Mouse (Mus musculus) embryonic fibroblast, embryonic 13.5 days (primary cell): ENCODE measurements around the gene Eppin. TPM values are rescaled to one million over a fixed set of nuclear protein-coding genes. Genes with fewer than 3 reads are reported as not detected.
"Not testable (repeated sequence)": the region's sequence is repeated elsewhere in the genome, so short reads cannot be mapped to it uniquely, and the experiment has no call there.

Experiments used
- H3K27ac ChIP-seq: 2 replicates; pipeline ENCODE4 v1.5.1; 2012; ENCODE audit warnings: low read length, control low read depth, inconsistent platforms; ENCODE audit not compliant: insufficient read depth
- H3K4me1 ChIP-seq: 2 replicates; pipeline ENCODE4 v1.6.1; 2011; ENCODE audit warnings: low read length; ENCODE audit not compliant: control insufficient read depth, insufficient read depth
- H3K4me3 ChIP-seq: 2 replicates; pipeline ENCODE4 v1.5.1; 2011; ENCODE audit warnings: mild to moderate bottlenecking, control low read depth, low read length; ENCODE audit not compliant: insufficient read depth
- CTCF ChIP-seq: IDR thresholded peaks from 2 replicates; pipeline ENCODE4 v1.5.1; 2011; ENCODE audit warnings: mild to moderate bottlenecking, control low read depth, low read length, moderate library complexity, borderline replicate concordance; ENCODE audit not compliant: insufficient read depth
- POLR2A ChIP-seq: IDR thresholded peaks from 2 replicates; pipeline ENCODE4 v1.6.1; 2011; ENCODE audit warnings: low read depth, mild to moderate bottlenecking, control low read depth, low read length, moderate library complexity
- polyA plus RNA-seq: library from polyadenylated mRNA; stranded (reverse); fragments of >200 nt; gene quantifications from 2 replicates; pipeline ENCODE4 v1.2.4, GENCODE M21; 2011; ENCODE audit warnings: low read depth; ENCODE audit not compliant: missing spikeins, insufficient read length

The Eppin gene
- polyA plus RNA-seq, 1 experiment, result not detected

DNA sequence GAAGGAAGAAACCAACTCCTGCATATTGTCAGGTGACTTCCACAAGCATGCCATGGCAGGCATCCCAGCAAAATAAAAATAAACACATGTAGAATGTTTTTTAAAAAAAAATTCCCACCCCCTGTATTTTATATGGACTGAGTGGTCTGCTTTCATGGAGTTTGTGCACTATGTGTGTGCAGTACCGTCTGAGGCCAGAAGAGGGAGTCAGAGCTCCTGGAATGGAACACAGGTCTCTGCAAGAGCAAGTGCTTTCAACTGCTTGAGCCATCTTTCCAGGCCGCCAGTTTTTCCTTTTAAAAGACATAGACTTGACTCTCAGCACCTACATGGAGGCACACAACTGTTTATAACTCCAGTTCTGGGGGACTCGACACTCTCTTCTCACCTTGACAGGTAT is 10.1 kb upstream of the Eppin start:
- TF ChIP-seq CTCF, result no peak
- no peak for TF ChIP-seq POLR2A
- H3K4me3 ChIP-seq, result no peak overlapping the region

DNA sequence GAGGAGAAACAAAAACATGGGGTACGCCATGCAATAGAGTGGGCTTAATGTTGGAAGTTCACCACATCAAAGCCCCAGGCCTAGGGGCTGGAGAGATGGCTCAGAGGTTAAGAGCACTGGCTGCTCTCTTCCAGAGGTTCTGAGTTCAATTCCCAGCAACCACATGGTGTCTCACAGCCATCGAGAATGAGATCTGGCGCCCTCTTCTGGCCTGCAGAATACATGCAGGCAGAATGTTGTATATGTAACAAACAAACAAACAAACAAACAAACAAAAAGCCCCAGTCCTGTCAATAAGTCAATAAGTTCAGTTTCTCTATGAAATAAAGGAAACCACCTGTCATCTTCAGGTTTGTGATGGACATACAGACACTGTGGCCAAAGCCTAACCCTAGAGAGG is 6.8 kb upstream of the Eppin start:
- TF ChIP-seq POLR2A, result no peak
- no peak for TF ChIP-seq CTCF
- H3K4me1 ChIP-seq, result peaks cover 3% of the 10 kb centered on the region; the same call in 1 of the 2 replicates
- no peak overlapping the region for H3K4me3 ChIP-seq

More for the DNA sequence above, 10.1 kb upstream of the Eppin start:
- Histone ChIP-seq H3K4me1 (peaks cover 3% of the 10 kb centered on the region; the same call in 1 of the 2 replicates), H3K27ac (no peak overlapping the region)

DNA sequence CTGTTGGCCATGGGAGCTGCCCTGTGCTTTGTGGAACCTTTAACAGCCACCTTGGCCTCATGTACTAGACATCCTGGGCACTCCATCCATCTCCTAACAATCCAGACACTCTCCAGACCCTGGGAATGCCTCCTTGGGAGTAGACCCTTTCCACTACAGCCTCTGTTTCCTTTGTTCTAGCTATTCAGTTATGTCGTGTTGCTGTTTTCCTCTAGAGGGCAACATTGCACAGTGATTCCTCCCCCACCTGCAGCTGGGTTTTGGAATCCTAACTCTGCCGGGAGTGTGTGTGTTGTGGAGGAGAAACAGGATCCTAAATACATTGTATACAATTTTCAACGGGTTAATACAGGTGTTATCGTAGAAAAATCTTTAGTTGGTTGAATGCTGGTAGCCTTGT is 1.4 kb downstream of the Eppin start:
- Histone ChIP-seq H3K27ac (no peak overlapping the region), H3K4me1 (no peaks in the 10 kb centered on the region), H3K4me3 (no peak overlapping the region)
- no peak for TF ChIP-seq POLR2A
- TF ChIP-seq CTCF, result peak; percentile 59; the same call in 1 of the 2 replicates

More for the DNA sequence above, 6.8 kb upstream of the Eppin start:
- no peak overlapping the region for H3K27ac ChIP-seq

- H3K27ac ChIP-seq, H3K4me3 ChIP-seq, H3K4me1 ChIP-seq: not testable (repeated sequence)
These were observed 8.2 kb downstream of the Eppin start, which contains the start of gene Wfdc6a for GRCm38 (mm10) chr2:164585025-164585725. Gene Wfdc6a (minus strand): TSS chr2:164585447.

- not testable (repeated sequence) for H3K4me1 ChIP-seq, H3K4me3 ChIP-seq, H3K27ac ChIP-seq
These were observed 20.0 kb downstream of the Eppin start, which contains the start of gene Spint3 for GRCm38 (mm10) chr2:164573359-164573758. Gene Spint3 (minus strand): TSS chr2:164573459.

- no peak overlapping the region for H3K27ac ChIP-seq
- TF ChIP-seq POLR2A, result no peak
- no peak overlapping the region for H3K4me3 ChIP-seq
- H3K4me1 ChIP-seq, result no peaks in the 10 kb centered on the region
These were observed 25.9 kb downstream of the Eppin start for GRCm38 (mm10) chr2:164567460-164567859.

DNA sequence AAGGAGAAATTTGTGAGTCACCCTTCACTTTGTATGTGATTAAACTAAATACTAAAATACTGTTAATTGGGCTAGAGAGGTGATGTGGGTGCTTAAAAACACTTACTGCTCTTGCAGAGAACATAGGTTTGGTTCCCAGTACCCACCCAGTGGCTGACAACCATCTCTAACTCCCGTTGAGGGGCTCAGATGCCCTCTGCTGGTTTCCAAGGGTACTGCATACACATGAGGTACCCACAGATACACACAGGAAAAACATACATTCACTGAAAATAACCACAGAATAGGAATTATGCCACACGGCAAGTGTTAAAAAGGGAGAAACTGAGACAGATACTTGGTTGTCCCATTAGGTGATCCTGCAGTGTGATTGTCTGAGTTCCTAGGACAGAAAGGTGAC is 26.4 kb downstream of the Eppin start:
- no peak for TF ChIP-seq CTCF
- no peak for TF ChIP-seq POLR2A
- no peaks in the 10 kb centered on the region for H3K4me1 ChIP-seq

DNA sequence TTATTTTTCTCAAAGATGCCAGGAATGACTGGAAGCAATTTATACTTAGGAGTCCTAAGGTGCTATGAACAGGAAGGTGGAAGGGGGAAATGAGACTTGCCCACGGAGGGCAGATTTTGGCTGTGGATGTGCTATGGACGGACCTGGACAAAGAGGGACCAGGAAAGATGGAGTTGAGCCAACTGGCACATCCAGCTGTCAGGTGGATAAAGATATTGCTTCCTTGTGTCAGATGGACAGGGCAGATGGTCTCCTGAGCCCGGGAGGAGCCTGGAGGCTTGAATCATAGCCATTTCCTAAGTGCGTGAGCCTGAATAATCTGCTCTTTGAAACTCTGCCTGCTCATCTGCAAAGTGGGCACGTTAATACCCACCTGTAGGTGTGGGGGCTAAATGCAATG is 29.0 kb downstream of the Eppin start:
- H3K4me3 ChIP-seq, result no peak overlapping the region
- H3K27ac ChIP-seq, result no peak overlapping the region
- no peak for TF ChIP-seq CTCF
- TF ChIP-seq POLR2A, result no peak

More for the DNA sequence above, 26.4 kb downstream of the Eppin start:
- no peak overlapping the region for H3K4me3 ChIP-seq
- H3K27ac ChIP-seq, result no peak overlapping the region

DNA sequence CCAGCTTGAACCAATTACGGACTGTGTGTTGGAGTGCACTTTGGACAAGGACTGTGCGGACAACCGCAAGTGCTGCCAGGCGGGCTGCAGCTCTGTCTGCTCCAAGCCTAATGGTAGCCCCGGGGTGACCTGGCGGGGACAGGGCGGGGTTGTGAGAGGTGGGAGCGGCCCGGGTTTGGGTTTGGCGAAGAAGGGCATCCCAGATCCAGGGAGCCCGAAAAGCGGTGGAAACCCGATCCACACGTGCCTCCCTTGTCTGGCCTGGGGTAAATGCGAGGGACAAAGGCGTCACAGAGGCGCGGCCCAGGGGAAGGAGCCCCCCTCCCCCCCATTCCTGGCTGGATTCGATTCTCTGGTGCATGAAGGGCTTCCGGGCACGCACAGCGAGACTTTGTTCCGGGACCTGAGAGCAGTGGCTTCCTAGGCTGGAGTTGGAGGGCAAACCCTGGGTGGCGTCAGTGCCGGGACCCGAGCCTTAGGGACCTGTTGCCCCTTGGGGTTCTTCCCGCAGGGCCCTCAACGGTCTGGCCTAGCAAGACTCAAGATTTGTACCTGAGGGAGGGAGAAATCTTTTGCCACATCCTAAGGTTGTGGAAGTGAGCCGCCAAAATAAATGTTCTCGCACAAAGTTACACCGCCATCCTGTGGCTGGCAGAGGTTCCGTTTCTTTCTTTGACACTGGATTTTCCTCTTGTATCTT is 29.9 kb downstream of the Eppin start:
- Histone ChIP-seq H3K4me3 (peak overlapping the region; percentile 1; the same call in 1 of the 2 replicates), H3K4me1 (peaks cover 6% of the 10 kb centered on the region; the same call in 1 of the 2 replicates), H3K27ac (no peak overlapping the region)
- TF ChIP-seq POLR2A (no peak), CTCF (no peak)

More for the DNA sequence above, 29.0 kb downstream of the Eppin start:
- H3K4me1 ChIP-seq, result no peaks in the 10 kb centered on the region
